27 mouse cellular contexts compared by ENCODE assay signal in the genomic region with DNA sequence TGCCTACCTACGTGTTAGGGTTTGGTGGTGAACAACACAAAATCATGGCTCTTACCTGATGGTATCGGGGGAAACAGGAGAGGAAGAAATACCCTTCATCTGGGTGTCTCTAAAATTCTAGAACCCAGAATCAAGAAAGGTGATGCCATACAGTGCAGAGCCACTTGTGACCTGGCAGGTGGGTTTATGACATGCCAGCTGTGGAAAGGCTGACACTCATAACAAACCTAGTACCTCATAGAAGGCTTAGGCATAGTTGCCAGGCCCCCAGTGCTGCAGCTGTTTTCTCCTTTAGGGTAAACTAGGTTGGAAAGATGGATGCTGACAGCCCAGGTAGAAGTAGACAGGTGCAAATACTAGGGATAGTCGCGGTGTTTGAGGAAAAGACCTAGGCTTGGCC. TPM values are rescaled to one million over a fixed set of nuclear protein-coding genes. Genes with fewer than 3 reads are reported as not detected.
"Had no signal": no experiment of that assay in that cellular context is flagged by ENCODE, and none has a peak within 500 bp of the region (broad histone marks: within the 10 kb centered on the region; RNA-seq: fewer than 3 reads in every experiment).

No protein-coding gene starts in this region.

- H3K4me3 ChIP-seq: layer of hippocampus, adult 2 months; left cerebral cortex, adult 2 months; limb, embryonic 12.5 days; limb, embryonic 15.5 days; lung, embryonic 15.5 days; megakaryocyte, embryonic 14.5 days; midbrain, embryonic 10.5 days; midbrain, embryonic 13.5 days; myocyte; neural tube, embryonic 13.5 days had no signal

- H3K9ac ChIP-seq: limb, embryonic 12.5 days; limb, embryonic 15.5 days; liver, embryonic 14.5 days; lung, embryonic 15.5 days; midbrain, embryonic 13.5 days; neural tube, embryonic 13.5 days had no signal

- DNase-seq: kidney, adult 18-20 months; kidney, adult 9 months; kidney, postnatal 14 days; kidney, postnatal 4 days; layer of hippocampus, postnatal 36 days; lung, adult 18-20 months; lung, postnatal 10 days; lung, postnatal 36 days; retina, postnatal 1 day; thymus, adult 18-20 months; thymus, postnatal 4 days had no signal

- ATAC-seq: inflammation-experienced regulatory T-cells, adult 6 months; midbrain, embryonic 13.5 days; midbrain, embryonic 16.5 days had no signal

- H3K27me3 ChIP-seq: limb, embryonic 12.5 days; limb, embryonic 15.5 days; lung, embryonic 15.5 days; midbrain, embryonic 13.5 days; neural tube, embryonic 13.5 days had no signal

- H3K9me3 ChIP-seq: limb, embryonic 12.5 days; limb, embryonic 15.5 days; lung, embryonic 15.5 days; megakaryocyte, embryonic 14.5 days; midbrain, embryonic 10.5 days; midbrain, embryonic 13.5 days; neural tube, embryonic 13.5 days had no signal

- H3K4me2 ChIP-seq: limb, embryonic 12.5 days; limb, embryonic 15.5 days; lung, embryonic 15.5 days; midbrain, embryonic 13.5 days; neural tube, embryonic 13.5 days had no signal

- H3K27ac ChIP-seq: layer of hippocampus, adult 2 months; left cerebral cortex, adult 2 months; limb, embryonic 12.5 days; limb, embryonic 15.5 days; liver, embryonic 14.5 days; lung, embryonic 15.5 days; midbrain, embryonic 10.5 days; midbrain, embryonic 13.5 days; neural tube, embryonic 13.5 days; stomach, postnatal 0 days had no signal

RNA-seq across cellular contexts. Expression of gene Sema4g, which starts 4.5 kb away (rescaled TPM):
- total RNA-seq: neutrophil, adult 5-6 weeks had no signal

RNA-seq across cellular contexts. Expression of gene Lzts2, which starts 29.8 kb away (rescaled TPM):
- total RNA-seq: monocyte, adult 5-6 weeks had no signal
